Mouse (Mus musculus): Measurements from ENCODE around the gene Zdhhc14. TPM values are rescaled to one million over a fixed set of nuclear protein-coding genes. Genes with fewer than 3 reads are reported as not detected.

The Zdhhc14 gene
- polyA plus RNA-seq, 1 experiment from 2014 or later: 9.4 TPM

- Histone ChIP-seq H3K9me3 (no peaks in the 10 kb centered on the region), H3K9ac (replicated peaks) (no peak overlapping the region), H3K4me2 (replicated peaks) (no peak overlapping the region), H3K4me3 (no peak overlapping the region), H3K36me3 (no peaks in the 10 kb centered on the region), H3K4me1 (peaks cover 10% of the 10 kb centered on the region; the same call in 1 of the 2 replicates), H3K27ac (replicated peaks) (no peak overlapping the region), H3K27me3 (no peaks in the 10 kb centered on the region)
- no peak for ATAC-seq (replicated peaks)
- 71% methylated on average over 4 of the region's 4 CpGs for WGBS
Observed at GRCm38 (mm10) chr17:5793593-5793992, 301.2 kb downstream of the Zdhhc14 start.

DNA sequence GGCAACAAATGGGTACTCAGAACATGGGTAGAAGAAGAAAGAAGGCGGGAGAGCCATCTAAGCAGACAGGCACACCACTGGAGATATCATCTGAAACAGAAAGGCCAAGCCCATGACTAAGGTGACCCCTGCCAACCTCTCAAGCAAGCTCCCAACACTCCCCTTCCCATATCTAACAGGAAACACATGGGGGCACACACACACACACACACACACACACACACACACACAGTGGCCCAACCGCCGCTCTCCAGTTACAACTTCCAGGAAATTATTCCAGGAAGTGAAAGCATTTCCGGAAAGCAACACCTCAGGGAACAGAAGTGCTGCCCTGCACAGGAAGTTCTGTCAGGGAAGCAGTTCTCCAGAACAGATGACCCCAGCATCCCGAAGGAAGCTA lies 301.9 kb downstream of the Zdhhc14 start:
- WGBS: 89% methylated on average over 5 of the region's 5 CpGs
- Histone ChIP-seq H3K4me3 (no peak overlapping the region), H3K27me3 (no peaks in the 10 kb centered on the region), H3K27ac (replicated peaks) (no peak overlapping the region), H3K9me3 (no peaks in the 10 kb centered on the region), H3K4me1 (peaks cover 10% of the 10 kb centered on the region; the same call in 1 of the 2 replicates), H3K4me2 (replicated peaks) (no peak overlapping the region), H3K36me3 (no peaks in the 10 kb centered on the region), H3K9ac (replicated peaks) (no peak overlapping the region)
- no peak for ATAC-seq (replicated peaks)

DNA sequence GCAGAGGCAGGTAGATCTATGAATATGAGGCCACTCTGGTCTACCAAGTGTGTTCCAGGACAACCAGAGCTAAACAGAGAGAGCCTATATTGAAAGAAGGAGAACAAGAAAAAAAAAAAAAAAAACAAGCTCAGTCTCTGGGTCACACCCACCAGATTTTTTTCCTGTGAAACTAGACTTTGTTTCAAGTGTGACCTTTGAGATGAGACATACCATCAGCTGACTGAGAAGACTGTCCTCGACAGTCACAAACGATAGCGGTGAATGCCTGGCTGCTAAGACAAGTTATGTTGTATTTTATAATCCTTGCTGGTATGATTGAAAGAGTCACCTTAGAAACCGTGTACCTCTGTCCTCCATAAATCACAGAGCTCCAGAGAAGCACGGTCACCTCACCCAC lies 303.0 kb downstream of the Zdhhc14 start:
- Histone ChIP-seq H3K36me3 (no peaks in the 10 kb centered on the region), H3K4me3 (no peak overlapping the region), H3K27me3 (no peaks in the 10 kb centered on the region), H3K27ac (replicated peaks) (no peak overlapping the region), H3K4me2 (replicated peaks) (no peak overlapping the region), H3K4me1 (peaks cover 10% of the 10 kb centered on the region; the same call in 1 of the 2 replicates), H3K9me3 (no peaks in the 10 kb centered on the region), H3K9ac (replicated peaks) (no peak overlapping the region)
- 76% methylated on average over 5 of the region's 5 CpGs for WGBS
- no peak for ATAC-seq (replicated peaks)

- Histone ChIP-seq H3K4me1 (peaks cover 10% of the 10 kb centered on the region; the same call in 1 of the 2 replicates), H3K4me2 (replicated peaks) (no peak overlapping the region), H3K27me3 (no peaks in the 10 kb centered on the region), H3K4me3 (no peak overlapping the region), H3K9ac (replicated peaks) (no peak overlapping the region), H3K9me3 (no peaks in the 10 kb centered on the region), H3K27ac (replicated peaks) (no peak overlapping the region), H3K36me3 (no peaks in the 10 kb centered on the region)
- whole genome bisulfite sequencing: 2% methylated on average over 5 of the region's 5 CpGs
- peak; percentile 82 for ATAC-seq (replicated peaks)
Observed at GRCm38 (mm10) chr17:5795878-5796277, 303.5 kb downstream of the Zdhhc14 start.

DNA sequence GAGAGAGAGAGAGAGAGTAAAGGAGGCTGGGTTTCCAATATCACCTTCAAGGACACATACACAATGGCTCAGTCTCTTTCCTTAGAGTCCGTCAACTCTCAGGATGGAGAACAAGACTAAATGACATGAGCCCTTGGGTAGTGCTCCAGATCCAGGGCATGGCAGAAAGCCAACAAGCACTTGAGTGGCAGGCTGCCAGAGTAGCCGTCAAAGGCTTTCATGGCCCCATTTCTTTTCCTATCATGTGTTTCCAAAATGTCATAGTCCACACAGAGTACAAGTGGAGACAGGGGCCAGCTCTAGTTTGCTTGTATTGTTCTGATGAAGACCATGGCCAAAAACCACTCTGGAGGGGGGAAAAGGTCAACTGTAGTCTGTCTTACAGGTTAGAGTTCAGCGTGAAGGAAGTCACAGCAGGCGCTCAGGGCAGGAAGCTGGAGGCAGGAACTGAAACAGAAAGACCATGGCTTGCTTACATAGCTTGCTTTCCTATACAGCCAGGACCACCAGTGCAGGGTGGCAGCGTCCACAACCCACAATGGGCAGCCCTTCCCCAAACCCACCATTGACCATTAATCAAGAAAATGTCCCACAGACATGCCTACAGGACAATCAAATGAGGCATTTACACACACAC lies 304.9 kb downstream of the Zdhhc14 start:
- Histone ChIP-seq H3K36me3 (no peaks in the 10 kb centered on the region), H3K4me3 (no peak overlapping the region), H3K4me2 (replicated peaks) (no peak overlapping the region), H3K9me3 (no peaks in the 10 kb centered on the region), H3K27ac (replicated peaks) (no peak overlapping the region), H3K27me3 (no peaks in the 10 kb centered on the region), H3K4me1 (peaks cover 10% of the 10 kb centered on the region; the same call in 1 of the 2 replicates), H3K9ac (replicated peaks) (no peak overlapping the region)
- WGBS: 60% methylated on average over 5 of the region's 5 CpGs
- ATAC-seq (replicated peaks): no peak

DNA sequence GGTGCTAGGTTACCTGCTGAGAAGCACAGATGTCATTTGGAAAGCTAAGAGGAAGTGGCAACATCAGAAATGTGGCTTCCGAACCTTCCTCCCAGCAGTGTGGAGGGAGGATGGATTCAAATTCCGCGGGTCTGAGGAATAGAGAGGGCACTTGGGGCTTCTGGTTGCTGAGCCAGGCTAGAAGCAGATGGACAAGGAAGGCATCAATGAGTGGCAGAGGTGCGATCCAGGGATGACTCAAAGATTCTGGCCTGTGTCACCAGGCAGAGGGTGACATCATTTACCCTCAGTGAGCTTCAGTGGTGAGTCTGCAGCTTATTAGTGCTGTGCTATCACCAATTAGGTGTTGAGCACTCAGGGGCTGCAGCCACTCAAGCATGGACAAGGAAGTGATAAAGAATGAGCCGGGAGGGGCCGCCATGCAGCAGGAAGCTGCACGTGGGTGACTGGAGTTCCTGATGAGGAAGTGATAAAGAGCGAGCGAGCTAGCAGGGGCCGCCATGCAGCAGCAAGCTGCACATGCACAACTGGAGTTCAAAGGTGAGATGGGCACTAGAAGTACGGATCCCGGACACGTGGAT lies 306.0 kb downstream of the Zdhhc14 start:
- WGBS: 69% methylated on average over 13 of the region's 13 CpGs
- H3K4me3 ChIP-seq: no peak overlapping the region
- no peak overlapping the region for H3K4me2 ChIP-seq (replicated peaks)
- H3K9ac ChIP-seq (replicated peaks): no peak overlapping the region
- H3K27me3 ChIP-seq: no peaks in the 10 kb centered on the region
- H3K27ac ChIP-seq (replicated peaks): no peak overlapping the region
- no peak for ATAC-seq (replicated peaks)
- peaks cover 10% of the 10 kb centered on the region; the same call in 1 of the 2 replicates for H3K4me1 ChIP-seq
- no peaks in the 10 kb centered on the region for H3K9me3 ChIP-seq
- no peaks in the 10 kb centered on the region for H3K36me3 ChIP-seq

DNA sequence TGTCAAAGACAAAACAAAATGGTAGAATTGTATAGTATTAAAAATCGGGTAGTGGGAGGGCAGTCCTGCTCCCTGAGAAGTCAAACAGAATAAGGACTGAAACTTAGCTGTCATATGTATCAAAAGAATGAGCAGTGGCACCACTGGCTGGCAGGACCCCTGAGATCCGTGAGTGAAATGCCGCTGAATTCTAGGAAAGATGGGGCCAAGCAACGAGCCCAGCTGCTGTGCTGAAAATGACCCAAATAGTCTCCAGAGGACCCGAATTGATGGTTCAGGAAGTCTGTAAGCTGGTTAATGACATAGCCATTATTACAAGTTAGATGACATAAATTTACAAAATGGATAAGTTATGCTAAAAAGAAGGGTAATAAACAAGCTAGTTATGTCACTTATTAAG lies 306.5 kb downstream of the Zdhhc14 start:
- H3K9ac ChIP-seq (replicated peaks): no peak overlapping the region
- peaks cover 10% of the 10 kb centered on the region; the same call in 1 of the 2 replicates for H3K4me1 ChIP-seq
- H3K36me3 ChIP-seq: no peaks in the 10 kb centered on the region
- no peak overlapping the region for H3K27ac ChIP-seq (replicated peaks)
- ATAC-seq (replicated peaks): no peak
- H3K27me3 ChIP-seq: no peaks in the 10 kb centered on the region
- no peak overlapping the region for H3K4me2 ChIP-seq (replicated peaks)
- H3K9me3 ChIP-seq: no peaks in the 10 kb centered on the region
- no peak overlapping the region for H3K4me3 ChIP-seq
- WGBS: 85% methylated on average over 5 of the region's 5 CpGs

DNA sequence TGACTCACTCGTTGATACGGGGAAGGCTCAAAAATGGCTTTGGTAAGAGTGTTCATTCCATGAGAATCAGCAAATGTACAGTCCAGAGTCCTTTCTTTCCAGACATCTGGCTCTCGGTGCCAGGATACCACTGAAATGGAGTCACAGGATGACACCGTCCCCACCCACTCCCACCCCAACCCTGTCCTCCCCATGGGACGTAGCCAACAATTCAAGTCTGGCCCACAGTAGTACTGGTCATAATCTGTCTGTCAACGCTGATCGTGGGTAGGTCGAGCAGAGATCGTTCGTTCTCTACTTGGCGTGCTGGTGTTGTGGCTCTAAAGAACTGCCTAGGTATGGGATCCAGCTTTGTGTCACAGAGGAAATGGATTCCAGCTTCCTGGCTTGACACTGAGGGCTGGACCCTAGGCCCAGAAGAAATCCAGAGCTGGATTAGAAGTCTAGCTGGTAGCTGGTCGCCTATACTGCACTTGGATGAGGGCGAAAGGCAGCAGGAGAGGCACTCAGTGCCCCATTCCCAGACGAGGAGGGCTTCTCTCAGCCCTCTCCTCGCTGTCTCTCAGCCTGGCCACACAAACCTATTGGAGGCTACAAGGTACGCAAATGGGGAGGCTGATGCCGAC lies 307.2 kb downstream of the Zdhhc14 start:
- Histone ChIP-seq H3K4me3 (no peak overlapping the region), H3K9me3 (no peaks in the 10 kb centered on the region), H3K4me1 (peaks cover 10% of the 10 kb centered on the region; the same call in 1 of the 2 replicates), H3K4me2 (replicated peaks) (no peak overlapping the region), H3K9ac (replicated peaks) (no peak overlapping the region), H3K27me3 (no peaks in the 10 kb centered on the region), H3K36me3 (no peaks in the 10 kb centered on the region), H3K27ac (replicated peaks) (no peak overlapping the region)
- 83% methylated on average over 17 of the region's 17 CpGs for WGBS
- ATAC-seq (replicated peaks): no peak

GRCm38 (mm10) chr17:5800254-5800653 lies 307.9 kb downstream of the Zdhhc14 start:
- Histone ChIP-seq H3K27me3 (no peaks in the 10 kb centered on the region), H3K9me3 (no peaks in the 10 kb centered on the region), H3K9ac (replicated peaks) (no peak overlapping the region), H3K36me3 (no peaks in the 10 kb centered on the region), H3K27ac (replicated peaks) (no peak overlapping the region), H3K4me3 (no peak overlapping the region), H3K4me2 (replicated peaks) (no peak overlapping the region), H3K4me1 (peaks cover 12% of the 10 kb centered on the region; the same call in 1 of the 2 replicates)
- 76% methylated on average over 2 of the region's 2 CpGs for WGBS
- ATAC-seq (replicated peaks): no peak

GRCm38 (mm10) chr17:5800824-5801560 lies 308.6 kb downstream of the Zdhhc14 start:
- H3K4me2 ChIP-seq (replicated peaks): no peak overlapping the region
- no peaks in the 10 kb centered on the region for H3K36me3 ChIP-seq
- no peak overlapping the region for H3K27ac ChIP-seq (replicated peaks)
- ATAC-seq (replicated peaks): no peak
- 84% methylated on average over 7 of the region's 7 CpGs for WGBS
- H3K9ac ChIP-seq (replicated peaks): no peak overlapping the region
- H3K4me3 ChIP-seq: no peak overlapping the region
- no peaks in the 10 kb centered on the region for H3K27me3 ChIP-seq
- peaks cover 12% of the 10 kb centered on the region; the same call in 1 of the 2 replicates for H3K4me1 ChIP-seq
- no peaks in the 10 kb centered on the region for H3K9me3 ChIP-seq

- Histone ChIP-seq H3K4me2 (replicated peaks) (no peak overlapping the region), H3K9me3 (no peaks in the 10 kb centered on the region), H3K4me1 (peaks cover 6% of the 10 kb centered on the region; the same call in 1 of the 2 replicates), H3K36me3 (no peaks in the 10 kb centered on the region), H3K27me3 (no peaks in the 10 kb centered on the region), H3K9ac (replicated peaks) (no peak overlapping the region), H3K27ac (replicated peaks) (no peak overlapping the region), H3K4me3 (no peak overlapping the region)
- 83% methylated on average over 17 of the region's 17 CpGs for WGBS
- no peak for ATAC-seq (replicated peaks)
Observed at GRCm38 (mm10) chr17:5801761-5802655, 309.7 kb downstream of the Zdhhc14 start.

Data from forebrain, embryonic 15.5 days (tissue).